2 mouse cellular contexts compared by ENCODE assay signal in the genomic region with DNA sequence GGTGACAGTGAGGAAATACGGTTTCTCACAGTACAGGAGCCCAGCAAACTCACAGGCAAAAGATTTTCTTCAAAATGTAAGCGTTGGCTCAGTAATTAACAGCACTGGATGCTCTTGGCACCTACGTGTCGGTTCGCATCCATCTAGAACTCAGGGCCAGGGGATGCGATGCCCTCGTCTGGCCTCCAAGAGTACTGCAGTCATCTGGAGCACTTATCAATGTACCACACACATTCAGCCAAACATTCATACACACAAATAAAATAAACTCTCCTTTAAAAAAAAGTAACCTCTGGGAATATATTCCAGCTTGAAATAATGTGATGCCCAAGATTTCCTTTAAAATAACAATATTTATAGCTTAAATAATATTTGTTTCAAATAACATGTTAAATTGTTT.
A peak's percentile ranks its signal among the peaks of the same experiment; 100 is the strongest.
TF ChIP-seq lines count a peak whose summit lies in the region.

No protein-coding gene starts in this region.

TF ChIP-seq in C2C12, 6 proteins besides CTCF, POLR2A, EP300 and RAD21:
- TF ChIP-seq FOSL1 (IDR thresholded peaks at IDR 0.05; ENCODE audit: insufficient read depth, low read length, poor library complexity, severe bottlenecking) (no peak), CEBPB (IDR thresholded peaks at IDR 0.05; ENCODE audit: low read depth) (no peak), MAX (IDR thresholded peaks at IDR 0.05) (no peak), MYOG (IDR thresholded peaks at IDR 0.05; ENCODE audit: control insufficient read depth, extremely low read depth, insufficient read length) (no peak), USF1 (IDR thresholded peaks at IDR 0.05; ENCODE audit: low read depth) (no peak), MYOD1 (IDR thresholded peaks at IDR 0.05; ENCODE audit: control insufficient read depth, insufficient read length, low read depth) (no peak)
TF ChIP-seq in C2C12: peak in this region for 0.

TF ChIP-seq in MEL, 35 proteins besides CTCF, POLR2A, EP300 and RAD21:
- TF ChIP-seq HCFC1 (IDR thresholded peaks at IDR 0.05; ENCODE audit: low read depth, low read length), result 0 out of 2 replicates have a peak, but pooled peaks have one; percentile 3
- no peak for TF ChIP-seq GABPA (IDR thresholded peaks at IDR 0.05; ENCODE audit: low read depth, low read length)
- TF ChIP-seq TCF12 (IDR thresholded peaks at IDR 0.05; ENCODE audit: low read depth, low read length), result 0 out of 2 replicates have a peak, but pooled peaks have one; percentile 21
- 0 out of 2 replicates have a peak, but pooled peaks have one; percentile 13 for TF ChIP-seq ZC3H11A (IDR thresholded peaks at IDR 0.05; ENCODE audit: low read depth, low read length)
- TF ChIP-seq SMC3 (IDR thresholded peaks at IDR 0.05; ENCODE audit: low read depth, low read length), result peak; percentile 62
- no peak for TF ChIP-seq KAT2A (conservative IDR thresholded peaks at IDR 0.05; ENCODE audit: low read depth, low read length)
- peak; percentile 18 for TF ChIP-seq GATA1 (IDR thresholded peaks at IDR 0.05; ENCODE audit: low read depth, low read length)
- no peak for TF ChIP-seq CHD1 (IDR thresholded peaks at IDR 0.05; ENCODE audit: low read depth, low read length)
